Comparison of ENCODE assay signal across 11 mouse cellular contexts in genomic region chr8:80952235-80952915, GRCm38 (mm10).
A peak's percentile ranks its signal among the peaks of the same experiment; 100 is the strongest.
DNase-seq lines count a peak whose midpoint lies in the region; ATAC-seq lines count a peak whose summit lies in the region.
"Had no signal": no experiment of that assay in that cellular context is flagged by ENCODE, and none has a peak within 500 bp of the region (broad histone marks: within the 10 kb centered on the region; RNA-seq: fewer than 3 reads in every experiment).

No protein-coding gene starts in this region.

- no peaks in the 10 kb centered on the region for H3K27me3 ChIP-seq in hindbrain, embryonic 14.5 days (ENCODE audit: control insufficient read depth, insufficient read depth, low read length)
- no peaks in the 10 kb centered on the region for H3K27me3 ChIP-seq in hindbrain, embryonic 13.5 days
- H3K27me3 ChIP-seq: midbrain, embryonic 15.5 days had no signal

- no peak overlapping the region for H3K9ac ChIP-seq in hindbrain, embryonic 14.5 days
- H3K9ac ChIP-seq in hindbrain, embryonic 13.5 days = no peak overlapping the region
- H3K9ac ChIP-seq: midbrain, embryonic 15.5 days had no signal

- H3K4me2 ChIP-seq in hindbrain, embryonic 14.5 days (replicated peaks) = no peak overlapping the region
- no peak overlapping the region for H3K4me2 ChIP-seq in hindbrain, embryonic 13.5 days
- H3K4me2 ChIP-seq: midbrain, embryonic 15.5 days had no signal

- no peaks in the 10 kb centered on the region for H3K79me2 ChIP-seq in macrophage (ENCODE audit: inconsistent target)

- H3K36me3 ChIP-seq in hindbrain, embryonic 14.5 days (replicated peaks; ENCODE audit: control insufficient read depth, insufficient read depth) = no peaks in the 10 kb centered on the region
- no peaks in the 10 kb centered on the region for H3K36me3 ChIP-seq in hindbrain, embryonic 13.5 days
- H3K36me3 ChIP-seq in macrophage (ENCODE audit: inconsistent target) = no peaks in the 10 kb centered on the region
- H3K36me3 ChIP-seq: midbrain, embryonic 15.5 days had no signal

- no peak overlapping the region for H3K4me3 ChIP-seq in hindbrain, embryonic 14.5 days (replicated peaks; ENCODE audit: low read length)
- no peak overlapping the region for H3K4me3 ChIP-seq in hindbrain, embryonic 13.5 days
- no peak overlapping the region for H3K4me3 ChIP-seq in macrophage (ENCODE audit: inconsistent target)
- H3K4me3 ChIP-seq: midbrain, embryonic 15.5 days had no signal

- WGBS in hindbrain, embryonic 14.5 days = 44% methylated on average over 6 of the region's 6 CpGs
- 46% methylated on average over 6 of the region's 6 CpGs for WGBS in hindbrain, embryonic 13.5 days
- WGBS in macrophage (ENCODE audit: missing documents) = 18% methylated on average over 6 of the region's 6 CpGs

- H3K27ac ChIP-seq in hindbrain, embryonic 14.5 days = 0 out of 2 replicates have a peak overlapping the region, but pooled peaks have one; percentile 32
- no peak overlapping the region for H3K27ac ChIP-seq in hindbrain, embryonic 13.5 days
- H3K27ac ChIP-seq in macrophage = peak overlapping the region; percentile 75
- H3K27ac ChIP-seq: midbrain, embryonic 15.5 days had no signal

- peak; percentile 4 for DNase-seq in adrenal gland, adult 2 months
- no peak for DNase-seq in adrenal gland, postnatal 25 days
- peak; percentile 36 for DNase-seq in hindbrain, embryonic 14.5 days (ENCODE audit: low spot score)
- no peak for DNase-seq in testis, postnatal 10 days (ENCODE audit: low spot score)
- no peak for DNase-seq in urinary bladder, adult 2 months (ENCODE audit: low spot score)
- DNase-seq: right cerebral cortex, postnatal 14 days; thymus, postnatal 36 days had no signal

- H3K4me1 ChIP-seq in hindbrain, embryonic 14.5 days (replicated peaks; ENCODE audit: control insufficient read depth, insufficient read depth, low read length) = no peaks in the 10 kb centered on the region; the same call in 1 of the 2 replicates
- H3K4me1 ChIP-seq in hindbrain, embryonic 13.5 days (replicated peaks) = peaks cover 14% of the 10 kb centered on the region
- H3K4me1 ChIP-seq: midbrain, embryonic 15.5 days had no signal

- ATAC-seq in hindbrain, embryonic 14.5 days (ENCODE audit: low FRiP score) = 0 out of 2 replicates have a peak, but pooled peaks have one; percentile 62
- ATAC-seq in hindbrain, embryonic 13.5 days (ENCODE audit: low FRiP score) = no peak
- 0 out of 4 replicates have a peak, but pooled peaks have one; percentile 7 to 44 for ATAC-seq in hematopoietic stem cell, adult 5-6 weeks (replicated peaks in 1 of 2; ENCODE audit: insufficient read depth in 1 of 2, low FRiP score in 2 of 2, low TSS enrichment in 1 of 2, low read depth in 1 of 2, poor library complexity in 2 of 2, severe bottlenecking in 2 of 2)
- ATAC-seq: midbrain, embryonic 15.5 days had no signal

- H3K9me3 ChIP-seq in hindbrain, embryonic 14.5 days (ENCODE audit: control insufficient read depth, low read length) = peaks cover 11% of the 10 kb centered on the region; the same call in 1 of the 2 replicates
- H3K9me3 ChIP-seq in hindbrain, embryonic 13.5 days = peaks cover 14% of the 10 kb centered on the region
- H3K9me3 ChIP-seq: midbrain, embryonic 15.5 days had no signal

Comparison
In these comparisons a context has a peak if more than half of its experiments do, and no peak if none do; other contexts are left out.
1. DNase-seq: peak in adrenal gland, adult 2 months (single experiment) and hindbrain, embryonic 14.5 days (single experiment); none in adrenal gland, postnatal 25 days (single experiment), testis, postnatal 10 days (single experiment) and urinary bladder, adult 2 months (single experiment).